Mouse (Mus musculus) C2C12 (cell line): Measurements from ENCODE around the gene Snrpd3.

ENCODE experiments used
- CTCF ChIP-seq: IDR thresholded peaks from one replicate; pipeline ENCODE4 v1.5.1; 2011; ENCODE audit not compliant: control insufficient read depth, insufficient read depth, insufficient read length
- MAX ChIP-seq: IDR thresholded peaks from one replicate; pipeline ENCODE4 v1.6.1; 2011; ENCODE audit warnings: mild to moderate bottlenecking, control low read depth
- MYOG ChIP-seq: IDR thresholded peaks from one replicate; pipeline ENCODE4 v1.6.1; 2011; ENCODE audit not compliant: control insufficient read depth, insufficient read length; ENCODE audit errors: extremely low read depth

DNA sequence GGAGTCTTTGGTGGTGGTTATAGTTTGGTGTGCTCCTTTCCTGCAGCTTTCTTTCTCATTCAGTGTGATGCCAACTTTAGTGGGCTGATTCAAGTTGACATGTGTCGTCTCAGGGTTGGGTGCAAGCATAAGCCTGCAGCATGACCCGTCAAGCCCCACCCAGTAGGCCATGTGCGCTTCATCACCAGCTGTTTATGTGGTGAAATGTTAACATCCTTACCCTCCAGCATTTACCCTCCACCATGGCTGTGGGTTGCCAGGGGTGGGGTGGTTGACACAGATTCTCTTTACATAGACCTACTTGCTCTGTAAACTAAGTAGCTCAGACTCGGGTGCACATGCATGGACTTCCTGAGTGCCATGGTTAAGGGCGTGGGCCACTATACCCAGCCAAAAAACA lies 18.8 kb downstream of the Snrpd3 start:
- TF ChIP-seq CTCF = no peak
- TF ChIP-seq MAX = no peak
- TF ChIP-seq MYOG = no peak
